In genomic region chr4:108578840-108579742, GRCm38 (mm10) we compare ENCODE assay signal across 8 mouse cellular contexts. TPM values are rescaled to one million over a fixed set of nuclear protein-coding genes. Genes with fewer than 3 reads are reported as not detected.
DNase-seq lines count a peak whose midpoint lies in the region; ATAC-seq and TF ChIP-seq lines count a peak whose summit lies in the region.

TSS of gene Prpf38a (minus strand) at chr4:108579336.
TSS of gene Orc1 (plus strand) at chr4:108579423.

- H3K4me2 ChIP-seq in kidney, embryonic 14.5 days (replicated peaks; ENCODE audit: low read depth, low read length), result peak within 1 kb of the TSS; percentile 69
- H3K4me2 ChIP-seq in limb, embryonic 15.5 days, result peak within 1 kb of the TSS; percentile 92

- no peaks in the 10 kb centered on the region for H3K27me3 ChIP-seq in kidney, embryonic 14.5 days (ENCODE audit: control insufficient read depth, insufficient read depth, low read length)
- no peaks in the 10 kb centered on the region for H3K27me3 ChIP-seq in limb, embryonic 15.5 days

- no peaks in the 10 kb centered on the region for H3K9me3 ChIP-seq in kidney, embryonic 14.5 days (ENCODE audit: control insufficient read depth, low read length)
- no peaks in the 10 kb centered on the region for H3K9me3 ChIP-seq in limb, embryonic 15.5 days

- H3K4me1 ChIP-seq in bone marrow macrophage, adult 2 months (ENCODE audit: control insufficient read depth, insufficient read depth, low read length), result peaks cover 8% of the 10 kb centered on the region
- peaks cover 2% of the 10 kb centered on the region; the same call in 1 of the 2 replicates for H3K4me1 ChIP-seq in embryonic fibroblast, embryonic 13.5 days (ENCODE audit: control insufficient read depth, insufficient read depth, low read length)
- peaks cover 3% of the 10 kb centered on the region; the same call in 1 of the 2 replicates for H3K4me1 ChIP-seq in kidney, embryonic 14.5 days (ENCODE audit: control insufficient read depth, insufficient read depth, low read length)
- peaks cover 20% of the 10 kb centered on the region for H3K4me1 ChIP-seq in limb, embryonic 15.5 days

- peak; percentile 98 for DNase-seq in A20 (ENCODE audit: low read depth, low spot score)
- peak; percentile 93 to 96 for DNase-seq in heart, adult 9 months (ENCODE audit: low spot score in 2 of 2)
- DNase-seq in monocyte, adult 2 months (ENCODE audit: low read depth in 1 of 2, low spot score in 2 of 2), result peak; percentile 92 to 95
- peak; percentile 94 to 97 for DNase-seq in spleen, postnatal 36 days (ENCODE audit: low spot score in 2 of 2)

- peak within 1 kb of the TSS; percentile 42 for H3K27ac ChIP-seq in bone marrow macrophage, adult 2 months (ENCODE audit: insufficient read depth, low read depth, low read length)
- H3K27ac ChIP-seq in embryonic fibroblast, embryonic 13.5 days (ENCODE audit: insufficient read depth, low read length), result peak within 1 kb of the TSS; percentile 62
- H3K27ac ChIP-seq in kidney, embryonic 14.5 days (ENCODE audit: low read depth, low read length), result peak within 1 kb of the TSS; percentile 53
- peak within 1 kb of the TSS; percentile 84 for H3K27ac ChIP-seq in limb, embryonic 15.5 days

- H3K9ac ChIP-seq in kidney, embryonic 14.5 days (ENCODE audit: low read depth, low read length), result peak within 1 kb of the TSS; percentile 69
- H3K9ac ChIP-seq in limb, embryonic 15.5 days, result peak within 1 kb of the TSS; percentile 65

- ATAC-seq in kidney, embryonic 14.5 days (ENCODE audit: low FRiP score, low TSS enrichment), result peak; percentile 99
- ATAC-seq in limb, embryonic 15.5 days (ENCODE audit: insufficient number of reproducible peaks, low FRiP score, low TSS enrichment, low read depth), result peak; percentile 97

- H3K4me3 ChIP-seq in bone marrow macrophage, adult 2 months (ENCODE audit: insufficient read depth, low read length), result peak within 1 kb of the TSS; percentile 76
- peak within 1 kb of the TSS; percentile 97 for H3K4me3 ChIP-seq in embryonic fibroblast, embryonic 13.5 days (ENCODE audit: insufficient read depth, low read length)
- H3K4me3 ChIP-seq in kidney, embryonic 14.5 days (ENCODE audit: low read length), result peak within 1 kb of the TSS; percentile 81
- H3K4me3 ChIP-seq in limb, embryonic 15.5 days, result peak within 1 kb of the TSS; percentile 75

- under 1% methylated on average over 64 of the region's 64 CpGs for WGBS in kidney, embryonic 14.5 days
- WGBS in limb, embryonic 15.5 days, result under 1% methylated on average over 63 of the region's 64 CpGs

- TF ChIP-seq CTCF in bone marrow macrophage, adult 2 months (IDR thresholded peaks at IDR 0.05; ENCODE audit: low read depth, low read length), result no peak
- TF ChIP-seq CTCF in embryonic fibroblast, embryonic 13.5 days (IDR thresholded peaks at IDR 0.05; ENCODE audit: borderline replicate concordance, insufficient read depth, low read length), result no peak

- peaks cover 23% of the 10 kb centered on the region for H3K36me3 ChIP-seq in kidney, embryonic 14.5 days (ENCODE audit: control insufficient read depth, insufficient read depth, low read length)
- peaks cover 20% of the 10 kb centered on the region for H3K36me3 ChIP-seq in limb, embryonic 15.5 days

- no peak for TF ChIP-seq POLR2A in bone marrow macrophage, adult 2 months (IDR thresholded peaks at IDR 0.05; ENCODE audit: borderline replicate concordance, low read depth, low read length)
- TF ChIP-seq POLR2A in embryonic fibroblast, embryonic 13.5 days (IDR thresholded peaks at IDR 0.05; ENCODE audit: low read depth, low read length), result peak; percentile 84

RNA-seq across cellular contexts. Expression of gene Prpf38a, which starts in this region (rescaled TPM):
- polyA plus RNA-seq in bone marrow macrophage, adult 2 months (2012; ENCODE audit: insufficient read depth, insufficient read length, missing spikeins), result 29.7 and 31.4 TPM in 2 replicates
- 51.5 and 62.1 TPM in 2 replicates for polyA plus RNA-seq in embryonic fibroblast, embryonic 13.5 days (2011; ENCODE audit: insufficient read length, low read depth, missing spikeins)
- 96.5 and 111 TPM in 2 replicates for polyA plus RNA-seq in kidney, embryonic 14.5 days (2014; fragmentation: Nextera tagmentation; extraction: Ambion mirVana)
- polyA plus RNA-seq in limb, embryonic 15.5 days (2015; fragmentation: Nextera tagmentation; extraction: Ambion mirVana), result 77.5 and 77.7 TPM in 2 replicates

RNA-seq across cellular contexts. Expression of gene Orc1, which starts in this region (rescaled TPM):
- 1.1 and 1.3 TPM in 2 replicates for polyA plus RNA-seq in bone marrow macrophage, adult 2 months (2012; ENCODE audit: insufficient read depth, insufficient read length, missing spikeins)
- polyA plus RNA-seq in embryonic fibroblast, embryonic 13.5 days (2011; ENCODE audit: insufficient read length, low read depth, missing spikeins), result 6.2 and 9.6 TPM in 2 replicates
- polyA plus RNA-seq in kidney, embryonic 14.5 days (2014; fragmentation: Nextera tagmentation; extraction: Ambion mirVana), result 8.3 and 11.8 TPM in 2 replicates
- 8.1 and 8.2 TPM in 2 replicates for polyA plus RNA-seq in limb, embryonic 15.5 days (2015; fragmentation: Nextera tagmentation; extraction: Ambion mirVana)

Comparison
In these comparisons a context has a peak if more than half of its experiments do, and no peak if none do; other contexts are left out.
1. Peak in every context shown above with its lines: DNase-seq, ATAC-seq, H3K4me3 ChIP-seq and H3K27ac ChIP-seq.